Mouse (Mus musculus) MEL (cell line): ENCODE measurements around the gene Ghr.

Experiments
- USF1 ChIP-seq: IDR thresholded peaks from 2 replicates; pipeline ENCODE4 v1.6.1; 2014; ENCODE audit warnings: low read depth, mild to moderate bottlenecking, inconsistent platforms, low read length, improper control_type of control experiment, moderate library complexity
- ZC3H11A ChIP-seq: IDR thresholded peaks from 2 replicates; pipeline ENCODE4 v1.6.1; 2012; ENCODE audit warnings: low read depth, mild to moderate bottlenecking, inconsistent platforms, low read length, improper control_type of control experiment

DNA sequence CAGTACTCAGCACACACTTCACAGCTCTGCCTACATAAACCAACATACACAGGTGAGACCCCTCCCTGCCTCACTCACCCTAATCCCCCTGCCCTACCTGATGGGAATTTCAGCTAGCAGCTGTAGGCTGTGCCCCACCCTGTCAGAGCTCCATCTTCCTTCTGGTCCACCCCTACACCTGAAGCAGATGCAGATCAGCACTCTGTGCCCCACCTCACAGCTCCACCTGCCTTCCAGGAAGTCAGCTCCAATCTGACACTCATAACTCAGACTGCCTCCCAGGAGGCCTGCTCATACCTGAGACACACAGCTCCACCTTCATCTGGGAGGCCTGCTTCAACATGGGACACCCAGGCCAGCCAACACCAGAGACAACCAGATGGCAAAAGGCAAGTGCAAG lies 192.6 kb downstream of the Ghr start:
- TF ChIP-seq ZC3H11A (no peak), USF1 (no peak)
